Mouse (Mus musculus) small intestine, adult 2 months (tissue): ENCODE results near the gene Foxn3. TPM values are rescaled to one million over a fixed set of nuclear protein-coding genes. Genes with fewer than 3 reads are reported as not detected.
A peak's percentile ranks its signal among the peaks of the same experiment; 100 is the strongest.

Experiments used
- H3K27ac ChIP-seq: fragments of 200-500 bp; 2 replicates; pipeline ENCODE4 v1.5.1; 2012; ENCODE audit warnings: low read depth, low read length, control low read depth, inconsistent platforms; ENCODE audit not compliant: insufficient read depth
- H3K27me3 ChIP-seq: fragments of 200-500 bp; 2 replicates; pipeline ENCODE4 v1.6.1; 2012; ENCODE audit warnings: mild to moderate bottlenecking, moderate library complexity, low read length, inconsistent platforms; ENCODE audit not compliant: control insufficient read depth, insufficient read depth
- H3K36me3 ChIP-seq: fragments of 200-500 bp; 2 replicates; pipeline ENCODE4 v1.6.1; 2012; ENCODE audit warnings: mild to moderate bottlenecking, low read length, control low read depth, inconsistent platforms; ENCODE audit not compliant: control insufficient read depth, insufficient read depth
- H3K4me1 ChIP-seq: fragments of 200-500 bp; 2 replicates; pipeline ENCODE4 v1.6.1; 2012; ENCODE audit warnings: low read length, inconsistent platforms, mixed read lengths; ENCODE audit not compliant: control insufficient read depth, insufficient read depth, insufficient read length
- H3K4me3 ChIP-seq: fragments of 200-500 bp; 2 replicates; pipeline ENCODE4 v1.5.1; 2012; ENCODE audit warnings: low read depth, mild to moderate bottlenecking, control low read depth, inconsistent platforms, low read length, moderate library complexity
- CTCF ChIP-seq: fragments of 200-500 bp; IDR thresholded peaks from 2 replicates; pipeline ENCODE4 v1.5.1; 2012; ENCODE audit warnings: low read depth, mild to moderate bottlenecking, control low read depth, inconsistent platforms, low read length, moderate library complexity, mixed read lengths; ENCODE audit not compliant: insufficient replicate concordance, insufficient read length; ENCODE audit errors: extremely low read depth
- POLR2A ChIP-seq: fragments of 200-500 bp; IDR thresholded peaks from 2 replicates; pipeline ENCODE4 v1.6.1; 2012; ENCODE audit warnings: low read depth, mild to moderate bottlenecking, control low read depth, inconsistent platforms, low read length, moderate library complexity
- WGBS: fragments of 180-500 bp; shearing (Covaris S2); methylation state at CpG from one replicate; pipeline ENCODE4 v1.1.7; 2018; 5-methylcytosine and 5-hydroxymethylcytosine counted together
- polyA plus RNA-seq: library from polyadenylated mRNA; depleted of rRNA; stranded (reverse); fragments of >200 nt; gene quantifications from 2 replicates; pipeline ENCODE4 v1.2.3, GENCODE M21; 2012

Gene Foxn3
- polyA plus RNA-seq, 1 experiment: 17.5 TPM

GRCm38 (mm10) chr12:99395082-99395481 lies 168.3 kb downstream of the Foxn3 start:
- Histone ChIP-seq H3K36me3 (no peaks in the 10 kb centered on the region), H3K4me1 (peaks cover 16% of the 10 kb centered on the region; the same call in 1 of the 2 replicates), H3K4me3 (no peak overlapping the region), H3K27ac (peak overlapping the region; percentile 41), H3K27me3 (no peaks in the 10 kb centered on the region)
- 47% methylated on average over 3 of the region's 3 CpGs for WGBS
- TF ChIP-seq POLR2A: no peak
- TF ChIP-seq CTCF: no peak

- 39% methylated on average over 5 of the region's 5 CpGs for WGBS
- peak overlapping the region; percentile 41 for H3K27ac ChIP-seq
Observed at GRCm38 (mm10) chr12:99394676-99395075, 168.7 kb downstream of the Foxn3 start.

GRCm38 (mm10) chr12:99393867-99394630 lies 169.3 kb downstream of the Foxn3 start:
- TF ChIP-seq CTCF (no peak), POLR2A (no peak)
- peaks cover 14% of the 10 kb centered on the region; the same call in 1 of the 2 replicates for H3K4me1 ChIP-seq
- H3K36me3 ChIP-seq: no peaks in the 10 kb centered on the region
- peak overlapping the region; percentile 89 for H3K4me3 ChIP-seq
- 32% methylated on average over 11 of the region's 11 CpGs for WGBS
- peak overlapping the region; percentile 96 for H3K27ac ChIP-seq
- no peaks in the 10 kb centered on the region for H3K27me3 ChIP-seq

More at GRCm38 (mm10) chr12:99394676-99395075, 168.7 kb downstream of the Foxn3 start:
- H3K27me3 ChIP-seq: no peaks in the 10 kb centered on the region
- H3K4me3 ChIP-seq: no peak overlapping the region
- TF ChIP-seq CTCF (no peak), POLR2A (no peak)
- no peaks in the 10 kb centered on the region for H3K36me3 ChIP-seq
- peaks cover 16% of the 10 kb centered on the region; the same call in 1 of the 2 replicates for H3K4me1 ChIP-seq

GRCm38 (mm10) chr12:99392944-99393866 lies 170.2 kb downstream of the Foxn3 start:
- H3K4me3 ChIP-seq: peak overlapping the region; percentile 89
- peaks cover 3% of the 10 kb centered on the region; the same call in 1 of the 2 replicates for H3K36me3 ChIP-seq
- H3K27ac ChIP-seq: peak overlapping the region; percentile 96
- H3K27me3 ChIP-seq: no peaks in the 10 kb centered on the region
- WGBS: 1% methylated on average over 71 of the region's 71 CpGs
- H3K4me1 ChIP-seq: peaks cover 14% of the 10 kb centered on the region; the same call in 1 of the 2 replicates
- TF ChIP-seq CTCF (peak; percentile 41; the same call in 1 of the 2 replicates), POLR2A (peak; percentile 35; the same call in 1 of the 2 replicates)

- peaks cover 14% of the 10 kb centered on the region; the same call in 1 of the 2 replicates for H3K4me1 ChIP-seq
- peak overlapping the region; percentile 77 for H3K27ac ChIP-seq
- WGBS: under 1% methylated on average over 86 of the region's 87 CpGs
- TF ChIP-seq POLR2A: no peak
- TF ChIP-seq CTCF: no peak
- peaks cover 9% of the 10 kb centered on the region for H3K36me3 ChIP-seq
- no peaks in the 10 kb centered on the region for H3K27me3 ChIP-seq
- peak overlapping the region; percentile 89 for H3K4me3 ChIP-seq
Observed at GRCm38 (mm10) chr12:99391942-99392880, 171.2 kb downstream of the Foxn3 start.

GRCm38 (mm10) chr12:99390429-99390828 lies 173.0 kb downstream of the Foxn3 start:
- H3K4me1 ChIP-seq: peaks cover 14% of the 10 kb centered on the region; the same call in 1 of the 2 replicates
- H3K4me3 ChIP-seq: no peak overlapping the region
- peaks cover 11% of the 10 kb centered on the region for H3K36me3 ChIP-seq
- H3K27ac ChIP-seq: no peak overlapping the region
- 75% methylated on average over 5 of the region's 5 CpGs for WGBS
- no peaks in the 10 kb centered on the region for H3K27me3 ChIP-seq
- TF ChIP-seq POLR2A (no peak), CTCF (no peak)
